Mouse (Mus musculus) lung, embryonic 16.5 days (tissue): ENCODE data around the gene Hlcs. TPM values are rescaled to one million over a fixed set of nuclear protein-coding genes. Genes with fewer than 3 reads are reported as not detected.

Experiments
- ATAC-seq: fragments of 200-750 bp; cut with Nextera tagmentation; 2 replicates; pipeline ENCODE4 v1.8.0; 2017; ENCODE audit warnings: low read depth, mild to moderate bottlenecking, moderate library complexity
- H3K27ac ChIP-seq: fragments of 300-500 bp; sonication (generic); 2 replicates; pipeline ENCODE4 v1.5.1; 2014; ENCODE audit warnings: mild to moderate bottlenecking, control low read depth, low read length
- H3K27me3 ChIP-seq: fragments of 300-500 bp; sonication (generic); 2 replicates; pipeline ENCODE4 v1.6.1; 2014; ENCODE audit warnings: low read depth, low read length, mixed read lengths; ENCODE audit not compliant: control insufficient read depth, insufficient read depth
- H3K36me3 ChIP-seq: fragments of 300-500 bp; sonication (generic); 2 replicates; pipeline ENCODE4 v1.6.1; 2014; ENCODE audit warnings: low read length; ENCODE audit not compliant: control insufficient read depth, insufficient read depth
- H3K4me1 ChIP-seq: fragments of 300-500 bp; sonication (generic); replicated peaks from 2 replicates; pipeline ENCODE4 v1.6.1; 2014; ENCODE audit warnings: low read length, mixed read lengths; ENCODE audit not compliant: control insufficient read depth, insufficient read depth
- H3K4me2 ChIP-seq: fragments of 300-500 bp; sonication (generic); 2 replicates; pipeline ENCODE4 v1.6.1; 2014; ENCODE audit warnings: low read depth, low read length, control low read depth
- H3K4me3 ChIP-seq: fragments of 300-500 bp; sonication (generic); 2 replicates; pipeline ENCODE4 v1.5.1; 2014; ENCODE audit warnings: mild to moderate bottlenecking, low read length, control low read depth
- H3K9ac ChIP-seq: fragments of 300-500 bp; sonication (generic); 2 replicates; pipeline ENCODE4 v1.6.1; 2014; ENCODE audit warnings: low read length, control low read depth
- H3K9me3 ChIP-seq: fragments of 300-500 bp; sonication (generic); 2 replicates; pipeline ENCODE4 v1.6.1; 2016; ENCODE audit warnings: low read length; ENCODE audit not compliant: control insufficient read depth
- WGBS: fragments of 180-500 bp; shearing (Covaris S2); extraction: QIAGEN DNeasy Blood & Tissue Kit; methylation state at CpG from one replicate; pipeline ENCODE4 v1.1.7; 2014; 5-methylcytosine and 5-hydroxymethylcytosine counted together
- polyA plus RNA-seq: library from polyadenylated mRNA; unstranded; fragments of >200 nt; fragmentation: Nextera tagmentation; extraction: Ambion mirVana; gene quantifications from 2 replicates; pipeline ENCODE4 v1.2.1, GENCODE M21; 2015

Hlcs gene
- polyA plus RNA-seq, 1 experiment from 2014 or later, result 7.5 TPM

DNA sequence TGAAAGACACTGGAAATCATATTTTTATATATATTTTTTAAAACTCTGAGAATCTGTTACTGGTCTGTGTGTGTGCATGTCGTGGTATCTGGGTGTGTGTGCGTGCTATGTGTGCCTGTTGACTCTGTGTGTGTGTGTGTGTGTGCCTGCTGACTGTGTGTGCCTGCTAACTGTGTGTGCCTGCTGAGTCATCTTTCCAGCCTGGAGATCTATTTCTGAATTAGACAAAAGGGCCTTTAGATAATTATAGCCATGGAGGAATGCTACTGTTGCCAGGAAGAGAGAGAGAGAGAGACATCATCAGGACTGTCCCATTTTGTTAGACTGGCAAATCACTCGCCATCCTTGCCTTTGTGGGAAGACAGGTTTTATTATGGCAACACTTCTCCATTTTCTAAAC lies 103.7 kb downstream of the Hlcs start:
- no peaks in the 10 kb centered on the region for H3K27me3 ChIP-seq
- H3K27ac ChIP-seq, result no peak overlapping the region
- no peaks in the 10 kb centered on the region for H3K36me3 ChIP-seq
- no peak overlapping the region for H3K9ac ChIP-seq
- WGBS, result 65% methylated on average over 3 of the region's 3 CpGs
- H3K4me2 ChIP-seq, result no peak overlapping the region
- H3K4me1 ChIP-seq, result peaks cover 6% of the 10 kb centered on the region; the same call in 1 of the 2 replicates
- no peak overlapping the region for H3K4me3 ChIP-seq
- no peaks in the 10 kb centered on the region for H3K9me3 ChIP-seq
- ATAC-seq, result no peak

DNA sequence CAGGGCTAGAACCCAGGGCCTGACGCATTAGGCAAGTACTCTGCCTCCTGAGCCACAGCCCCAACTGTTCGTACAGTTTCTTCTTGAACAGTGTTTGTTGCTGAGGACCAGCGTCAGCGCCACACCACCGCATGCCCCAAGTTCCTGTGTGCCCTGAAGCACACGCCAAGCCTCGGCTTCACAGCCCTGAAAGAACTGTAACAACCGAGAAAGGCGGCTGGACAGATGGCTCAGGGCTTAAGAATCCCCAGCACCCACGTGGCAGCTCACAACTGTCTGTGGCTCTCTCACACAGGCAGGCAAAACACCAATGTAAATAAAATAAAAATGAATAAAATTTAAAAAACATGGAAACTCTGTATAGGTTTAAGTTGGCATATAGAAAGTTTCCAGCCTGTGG lies 104.5 kb downstream of the Hlcs start:
- H3K4me1 ChIP-seq, result peaks cover 6% of the 10 kb centered on the region; the same call in 1 of the 2 replicates
- no peak for ATAC-seq
- no peak overlapping the region for H3K4me2 ChIP-seq
- H3K27ac ChIP-seq, result no peak overlapping the region
- no peaks in the 10 kb centered on the region for H3K9me3 ChIP-seq
- no peaks in the 10 kb centered on the region for H3K27me3 ChIP-seq
- no peak overlapping the region for H3K9ac ChIP-seq
- H3K4me3 ChIP-seq, result no peak overlapping the region
- no peaks in the 10 kb centered on the region for H3K36me3 ChIP-seq
- 79% methylated on average over 10 of the region's 10 CpGs for WGBS

DNA sequence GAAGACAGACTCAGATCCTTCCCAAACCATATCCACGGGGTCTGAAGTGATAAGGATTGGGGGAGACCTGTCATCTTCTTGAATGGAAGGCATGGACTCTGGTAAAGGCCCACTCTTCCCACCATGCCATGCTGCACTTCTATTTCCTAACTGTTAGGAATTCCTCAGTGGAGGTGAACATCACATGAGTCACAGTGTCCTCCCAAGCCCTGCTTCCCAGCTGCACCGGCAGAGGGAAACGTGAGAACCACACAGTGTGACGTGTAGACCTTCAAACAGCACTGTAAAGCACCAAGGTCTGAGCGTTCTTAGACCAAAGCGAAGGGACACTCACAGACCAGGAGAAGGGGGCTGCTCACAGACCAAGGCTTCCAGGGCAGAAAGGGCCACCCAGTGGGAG lies 105.2 kb downstream of the Hlcs start:
- ATAC-seq, result no peak
- no peak overlapping the region for H3K27ac ChIP-seq
- no peaks in the 10 kb centered on the region for H3K36me3 ChIP-seq
- H3K4me1 ChIP-seq, result peaks cover 6% of the 10 kb centered on the region; the same call in 1 of the 2 replicates
- H3K4me2 ChIP-seq, result no peak overlapping the region
- H3K9me3 ChIP-seq, result no peaks in the 10 kb centered on the region
- H3K4me3 ChIP-seq, result no peak overlapping the region
- 87% methylated on average over 6 of the region's 6 CpGs for WGBS
- H3K9ac ChIP-seq, result no peak overlapping the region
- H3K27me3 ChIP-seq, result no peaks in the 10 kb centered on the region

DNA sequence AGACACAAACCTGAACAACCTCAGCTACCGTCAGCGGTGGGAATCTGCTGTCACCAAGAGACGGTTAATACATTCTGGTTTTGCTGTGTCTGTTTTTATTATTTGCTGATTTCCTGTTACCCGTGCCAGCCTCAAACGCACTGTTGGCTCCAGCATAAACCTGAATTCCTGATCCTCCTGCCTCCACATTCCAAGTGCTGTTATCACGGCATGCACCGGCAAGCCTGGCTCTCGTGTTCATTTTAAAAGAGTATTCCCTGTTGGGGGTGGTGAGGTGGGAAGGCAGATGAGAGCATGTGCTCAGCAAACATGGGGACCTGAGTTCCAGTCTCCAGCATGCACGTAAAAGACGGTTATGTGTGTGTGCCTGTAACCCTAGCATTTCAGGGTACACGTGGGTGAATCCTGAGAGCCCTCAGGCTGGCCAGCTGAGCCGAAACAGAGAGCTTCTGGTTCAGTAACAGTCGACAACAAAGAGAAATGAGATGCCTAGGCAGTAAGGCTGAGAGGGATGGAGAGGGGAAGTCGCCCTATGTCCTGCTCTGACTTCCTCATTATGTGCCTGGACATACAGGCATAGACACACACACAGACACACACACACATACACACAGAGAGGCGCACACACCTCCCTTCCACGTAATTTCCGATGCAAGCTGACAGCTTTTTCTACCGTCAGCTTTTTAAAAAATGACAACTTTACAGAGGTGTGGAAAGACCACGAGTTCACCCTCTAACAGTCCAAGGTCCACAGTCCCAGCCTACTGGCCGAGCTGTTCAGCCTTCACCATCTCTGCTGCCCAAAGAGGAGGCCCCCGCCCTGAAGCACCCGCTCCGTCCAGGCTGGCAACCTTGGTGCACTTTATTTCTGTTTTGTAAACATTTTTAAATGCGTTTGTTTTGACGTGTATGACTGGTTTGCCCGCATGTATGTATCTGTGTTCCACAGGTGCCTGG lies 107.6 kb downstream of the Hlcs start:
- 56% methylated on average over 26 of the region's 26 CpGs for WGBS
- H3K27me3 ChIP-seq, result no peaks in the 10 kb centered on the region
- no peaks in the 10 kb centered on the region for H3K9me3 ChIP-seq
- no peak overlapping the region for H3K27ac ChIP-seq
- peaks cover 3% of the 10 kb centered on the region; the same call in 1 of the 2 replicates for H3K4me1 ChIP-seq
- H3K36me3 ChIP-seq, result no peaks in the 10 kb centered on the region
- no peak overlapping the region for H3K9ac ChIP-seq
- H3K4me3 ChIP-seq, result no peak overlapping the region
- no peak for ATAC-seq
- no peak overlapping the region for H3K4me2 ChIP-seq

DNA sequence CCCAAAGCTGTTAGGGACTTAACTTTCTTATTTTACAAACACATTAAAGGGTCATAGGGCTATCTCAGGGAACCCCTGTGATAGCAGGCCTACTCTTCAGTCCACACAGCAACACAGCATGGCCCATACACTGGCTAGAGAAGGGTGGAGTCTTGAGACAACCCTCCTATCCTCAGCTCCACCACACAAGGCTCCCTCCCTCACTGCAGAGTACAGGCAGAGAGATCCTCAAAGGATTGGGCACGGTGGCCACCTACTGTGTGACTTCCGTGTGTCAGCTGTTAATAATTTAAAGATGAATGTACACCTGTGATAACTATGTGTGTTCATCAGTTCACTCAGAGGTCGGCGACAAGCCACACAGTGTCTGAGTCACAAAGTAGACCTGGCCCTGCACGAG lies 112.0 kb downstream of the Hlcs start:
- Histone ChIP-seq H3K27me3 (no peaks in the 10 kb centered on the region), H3K27ac (no peak overlapping the region), H3K9me3 (no peaks in the 10 kb centered on the region), H3K9ac (no peak overlapping the region), H3K4me3 (no peak overlapping the region), H3K4me2 (no peak overlapping the region), H3K36me3 (no peaks in the 10 kb centered on the region), H3K4me1 (peaks cover 5% of the 10 kb centered on the region; the same call in 1 of the 2 replicates)
- WGBS, result 61% methylated on average over 5 of the region's 5 CpGs
- ATAC-seq, result no peak

DNA sequence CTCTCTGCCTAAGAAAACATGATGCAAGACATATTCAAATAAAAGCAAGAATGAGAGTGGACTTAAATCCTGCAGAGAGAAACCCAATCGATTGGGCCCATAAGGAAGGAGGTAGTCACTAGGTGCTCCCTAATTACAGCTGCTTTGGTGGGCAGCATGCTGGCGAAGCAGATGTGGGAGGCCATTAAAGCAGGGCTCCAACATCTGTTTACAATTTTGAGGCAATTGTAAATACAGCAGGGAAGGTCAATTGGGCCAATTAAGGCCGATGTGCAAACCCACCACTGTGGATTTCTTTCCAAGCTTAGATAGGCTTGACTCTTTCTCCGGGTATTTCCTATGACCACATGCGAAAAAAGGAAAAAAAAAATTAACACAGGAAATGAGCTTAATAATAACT lies 117.5 kb downstream of the Hlcs start:
- 48% methylated on average over 5 of the region's 5 CpGs for WGBS
- peaks cover 6% of the 10 kb centered on the region for H3K4me1 ChIP-seq
- no peak overlapping the region for H3K9ac ChIP-seq
- H3K27me3 ChIP-seq, result no peaks in the 10 kb centered on the region
- no peaks in the 10 kb centered on the region for H3K36me3 ChIP-seq
- H3K9me3 ChIP-seq, result no peaks in the 10 kb centered on the region
- H3K27ac ChIP-seq, result no peak overlapping the region
- H3K4me3 ChIP-seq, result no peak overlapping the region
- no peak overlapping the region for H3K4me2 ChIP-seq
- ATAC-seq, result no peak

DNA sequence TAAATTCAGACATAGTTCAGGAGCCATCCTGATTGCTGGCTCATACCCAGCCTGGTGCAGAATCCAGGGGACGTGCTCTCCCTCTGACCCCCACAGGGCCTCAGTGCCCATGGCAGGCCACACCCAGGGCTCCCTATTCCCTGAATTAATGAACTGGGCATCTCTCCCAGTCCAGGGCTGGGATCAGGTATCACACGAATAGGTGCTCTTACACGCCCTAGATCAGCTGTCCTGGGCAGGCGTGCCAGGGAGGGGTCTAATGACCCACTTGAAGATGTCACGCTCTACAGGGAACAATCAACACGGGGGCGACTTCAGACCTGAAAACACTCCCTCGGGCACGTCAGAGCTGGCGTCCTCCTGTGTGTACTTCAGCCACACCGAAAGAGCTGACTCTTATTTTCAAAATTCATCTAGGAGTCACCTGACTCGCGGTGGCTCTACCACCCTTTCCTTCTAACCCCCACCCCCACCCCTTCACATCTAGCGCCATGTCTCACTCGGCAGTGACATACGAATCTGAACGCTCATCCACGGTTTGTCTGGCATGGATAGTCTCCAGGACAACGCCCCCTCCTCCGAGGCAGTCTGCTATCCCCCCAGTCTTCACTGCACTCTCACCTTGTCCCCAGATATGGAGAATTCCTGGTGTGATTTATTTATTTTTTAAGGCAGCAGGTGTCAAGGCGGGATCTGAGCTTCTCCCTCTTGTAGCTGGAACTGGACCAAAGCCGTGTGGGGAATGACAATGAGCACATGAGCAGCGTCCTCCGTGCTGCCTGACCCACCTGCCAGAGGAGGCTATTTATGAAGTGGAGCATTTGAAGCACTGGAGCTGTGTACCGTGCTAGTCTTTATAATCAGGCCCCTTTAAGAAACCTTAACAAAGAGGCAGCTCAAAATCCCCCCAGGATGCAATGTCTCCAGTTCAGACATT lies 121.7 kb downstream of the Hlcs start:
- H3K27me3 ChIP-seq, result no peaks in the 10 kb centered on the region
- no peak for ATAC-seq
- H3K27ac ChIP-seq, result no peak overlapping the region
- no peaks in the 10 kb centered on the region for H3K36me3 ChIP-seq
- no peak overlapping the region for H3K4me3 ChIP-seq
- H3K4me1 ChIP-seq, result peaks cover 3% of the 10 kb centered on the region; the same call in 1 of the 2 replicates
- H3K4me2 ChIP-seq, result no peak overlapping the region
- WGBS, result 77% methylated on average over 25 of the region's 25 CpGs
- H3K9ac ChIP-seq, result no peak overlapping the region
- H3K9me3 ChIP-seq, result no peaks in the 10 kb centered on the region

DNA sequence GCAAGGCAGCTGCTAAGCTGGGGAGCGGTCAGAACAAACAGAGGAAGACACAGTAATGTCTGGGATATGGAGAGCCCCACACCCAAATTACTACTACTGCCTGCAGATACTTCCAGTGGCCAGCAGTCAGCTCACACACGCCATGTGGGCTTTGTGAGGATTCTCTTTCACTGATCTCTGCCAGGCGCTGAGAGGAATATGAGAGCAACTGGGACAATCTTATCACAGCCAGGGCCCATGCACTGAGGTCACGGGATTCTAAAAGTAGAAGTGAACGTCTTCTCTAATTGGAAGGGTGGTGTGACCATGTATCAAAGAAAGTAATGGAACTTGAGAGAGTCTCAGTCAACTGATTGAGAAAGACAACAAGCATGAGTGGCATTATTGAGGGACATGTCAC lies 123.1 kb downstream of the Hlcs start:
- 84% methylated on average over 5 of the region's 5 CpGs for WGBS
- no peak for ATAC-seq
- H3K4me3 ChIP-seq, result no peak overlapping the region

DNA sequence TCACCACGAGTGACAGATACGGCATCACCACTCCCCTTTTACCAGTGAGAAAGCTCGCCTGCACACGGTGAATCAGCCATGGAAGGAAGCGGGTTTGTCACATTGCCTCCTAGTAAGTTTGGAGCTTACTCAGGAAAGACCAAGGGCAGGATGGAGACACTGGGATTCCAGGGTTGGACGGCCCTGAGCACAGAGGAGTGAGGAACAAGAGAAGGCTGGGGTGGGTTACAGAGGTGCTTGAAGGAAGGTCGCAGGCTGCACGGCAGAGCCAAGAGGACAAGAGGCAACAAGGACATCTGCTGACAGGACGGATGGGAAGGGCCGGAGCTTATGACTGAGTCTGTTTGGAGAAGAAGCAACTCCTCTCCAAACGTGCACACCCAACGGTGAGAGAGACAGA lies 126.8 kb downstream of the Hlcs start:
- H3K27ac ChIP-seq, result no peak overlapping the region
- ATAC-seq, result no peak

More for the DNA sequence above, 123.1 kb downstream of the Hlcs start:
- Histone ChIP-seq H3K4me2 (no peak overlapping the region), H3K4me1 (no peaks in the 10 kb centered on the region), H3K9me3 (no peaks in the 10 kb centered on the region), H3K27ac (no peak overlapping the region), H3K9ac (no peak overlapping the region), H3K36me3 (no peaks in the 10 kb centered on the region), H3K27me3 (no peaks in the 10 kb centered on the region)

More for the DNA sequence above, 126.8 kb downstream of the Hlcs start:
- no peaks in the 10 kb centered on the region for H3K4me1 ChIP-seq
- no peak overlapping the region for H3K9ac ChIP-seq
- H3K36me3 ChIP-seq, result no peaks in the 10 kb centered on the region
- no peak overlapping the region for H3K4me3 ChIP-seq
- no peaks in the 10 kb centered on the region for H3K9me3 ChIP-seq
- no peak overlapping the region for H3K4me2 ChIP-seq
- 59% methylated on average over 12 of the region's 12 CpGs for WGBS
- no peaks in the 10 kb centered on the region for H3K27me3 ChIP-seq
